Mouse (Mus musculus) ES-Bruce4 (cell line): ENCODE data around the gene Polr2b.

Experiments
- CTCF ChIP-seq: IDR thresholded peaks from one replicate; pipeline ENCODE4 v1.8.1; 2011; ENCODE audit warnings: low read depth, low read length
- EP300 ChIP-seq: IDR thresholded peaks from 2 replicates; pipeline ENCODE4 v1.6.1; 2011; ENCODE audit warnings: low read depth, low read length; ENCODE audit not compliant: insufficient read depth
- POLR2A ChIP-seq: IDR thresholded peaks from one replicate; pipeline ENCODE4 v1.8.1; 2011; ENCODE audit warnings: low read length; ENCODE audit not compliant: insufficient read depth

- TF ChIP-seq POLR2A (no peak), CTCF (no peak), EP300 (no peak)
Measured at GRCm38 (mm10) chr5:77366313-77366712, 56.4 kb downstream of the Polr2b start.
